Mouse (Mus musculus): Measurements from ENCODE around the gene Syngr1.

DNA sequence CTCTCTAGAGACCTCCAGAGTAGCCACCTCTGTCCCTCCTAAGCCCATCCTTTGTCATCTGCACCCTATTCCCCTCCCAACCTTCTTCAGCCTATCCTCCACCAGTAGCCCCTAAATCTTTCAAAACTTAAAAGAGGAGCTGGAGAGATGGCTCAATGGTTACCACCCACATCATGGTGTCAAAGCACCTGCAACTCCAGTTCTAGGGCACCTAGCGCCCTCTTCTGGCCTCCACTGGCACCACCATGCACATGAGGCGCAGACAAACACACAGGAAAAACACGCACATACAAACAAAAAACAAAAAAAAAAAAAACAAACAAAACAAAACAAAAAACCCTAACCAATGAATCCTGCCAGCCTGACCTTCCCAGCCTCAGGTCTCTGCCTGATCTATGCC is 24.6 kb upstream of the Syngr1 start:
- TF ChIP-seq CTCF (IDR thresholded peaks at IDR 0.05; ENCODE audit: borderline replicate concordance, insufficient read depth, low read length), result peak; percentile 63; the same call in 1 of the 2 replicates
- TF ChIP-seq POLR2A (IDR thresholded peaks at IDR 0.05; ENCODE audit: low read depth, low read length), result no peak

Data from embryonic fibroblast, embryonic 13.5 days (primary cell).